Mouse (Mus musculus) c-Kit-negative CD71-positive TER-119-positive erythroid progenitor cells, embryonic 14.5 days (primary cell): ENCODE results near the gene Prkar1a.

Experiments used
- DNase-seq: peaks from one replicate; pipeline ENCODE4 v3.0.0-alpha.2; 2013; ENCODE audit warnings: low read depth, low spot score

Gene Prkar1a

DNA sequence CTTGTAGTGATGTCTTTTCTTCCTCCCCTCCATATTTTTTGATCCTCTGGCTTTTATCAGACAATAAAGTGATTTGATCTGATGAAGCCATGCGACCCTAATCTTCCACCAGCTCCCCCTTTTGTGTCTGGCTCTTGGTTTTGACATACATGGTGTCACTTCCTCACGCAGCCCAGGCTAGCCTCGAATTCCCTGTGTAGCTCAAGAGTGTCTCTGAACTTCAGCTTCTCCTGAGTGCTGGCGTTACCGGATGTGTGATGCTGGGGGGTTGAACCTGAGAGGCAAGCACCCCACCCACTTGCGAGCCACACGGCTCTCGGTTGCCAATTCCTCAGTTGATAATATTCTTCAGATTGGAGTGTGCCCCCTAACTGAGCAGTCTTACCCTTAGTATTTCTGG lies 23.2 kb downstream of the Prkar1a start:
- no peak for DNase-seq

GRCm38 (mm10) chr11:109672881-109673739 lies 23.9 kb downstream of the Prkar1a start:
- DNase-seq: no peak

- DNase-seq: no peak
Measured at GRCm38 (mm10) chr11:109673741-109674140, 24.5 kb downstream of the Prkar1a start.

DNA sequence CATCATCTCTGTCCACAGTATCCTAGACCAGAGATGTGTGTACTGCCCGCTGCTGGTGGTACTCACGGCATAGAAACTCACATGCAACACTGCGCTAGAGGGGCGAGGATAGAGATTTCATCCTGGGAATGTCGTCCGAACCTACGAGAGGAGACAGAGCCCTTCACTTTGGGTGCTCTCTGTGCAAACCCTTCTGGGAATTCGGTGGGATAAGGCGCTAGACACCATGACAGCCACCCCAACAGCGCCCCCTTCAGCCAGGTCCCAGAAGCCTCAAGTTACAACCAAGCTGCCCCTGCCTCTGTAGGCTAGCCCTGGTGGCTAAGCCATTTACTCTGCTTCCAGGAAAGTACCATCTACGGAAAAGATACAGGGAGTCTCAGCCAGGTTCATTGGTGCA lies 25.3 kb downstream of the Prkar1a start:
- no peak for DNase-seq

- no peak for DNase-seq
Measured at GRCm38 (mm10) chr11:109675208-109675607, 26.0 kb downstream of the Prkar1a start.

- DNase-seq: no peak
Measured at GRCm38 (mm10) chr11:109675771-109676170, 26.6 kb downstream of the Prkar1a start.

DNA sequence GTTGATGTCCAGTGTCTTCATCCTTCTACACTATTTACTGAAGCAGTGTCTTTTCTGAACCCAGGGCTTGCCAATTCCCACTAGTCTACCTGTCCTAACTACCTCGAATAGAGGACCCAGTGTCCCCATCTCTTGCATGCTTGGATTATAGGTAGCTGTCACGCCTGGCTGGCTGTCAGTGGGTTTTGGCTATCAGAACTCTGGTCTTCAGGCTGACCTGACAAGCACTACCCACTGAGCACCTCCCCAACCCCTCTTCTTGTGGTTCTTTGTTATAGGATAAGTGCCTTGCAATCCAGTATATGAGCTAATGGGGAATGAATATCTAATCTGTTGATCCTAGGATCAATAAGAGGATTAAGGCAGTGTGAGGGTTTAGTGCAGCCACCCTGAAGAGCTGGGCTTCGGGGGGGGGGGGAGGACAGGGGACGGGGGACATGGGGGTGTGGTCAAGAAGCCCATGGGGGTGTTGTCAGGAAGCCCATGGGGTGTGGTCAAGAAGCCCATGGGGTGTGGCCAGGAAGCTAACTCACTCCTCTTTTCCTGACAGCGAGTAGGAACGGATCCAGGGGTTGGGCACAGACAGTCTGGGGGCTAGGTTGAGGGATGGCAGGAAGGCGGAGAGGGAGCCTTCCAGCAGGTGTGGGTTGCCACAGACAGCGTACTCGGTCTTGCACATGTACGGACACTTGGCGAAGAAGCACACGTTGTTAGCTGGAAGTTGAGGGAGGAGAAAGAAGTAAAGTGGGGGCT lies 27.6 kb downstream of the Prkar1a start:
- no peak for DNase-seq

- DNase-seq: no peak
Measured at GRCm38 (mm10) chr11:109678291-109678690, 29.1 kb downstream of the Prkar1a start.

GRCm38 (mm10) chr11:109680934-109681333 lies 31.7 kb downstream of the Prkar1a start:
- no peak for DNase-seq

GRCm38 (mm10) chr11:109681556-109681955 lies 32.4 kb downstream of the Prkar1a start:
- DNase-seq: no peak

GRCm38 (mm10) chr11:109682221-109682620 lies 33.0 kb downstream of the Prkar1a start:
- no peak for DNase-seq

- DNase-seq: no peak
Measured at GRCm38 (mm10) chr11:109689539-109689938, 40.3 kb downstream of the Prkar1a start.

- no peak for DNase-seq
Measured at GRCm38 (mm10) chr11:109692737-109693136, 43.5 kb downstream of the Prkar1a start.

DNA sequence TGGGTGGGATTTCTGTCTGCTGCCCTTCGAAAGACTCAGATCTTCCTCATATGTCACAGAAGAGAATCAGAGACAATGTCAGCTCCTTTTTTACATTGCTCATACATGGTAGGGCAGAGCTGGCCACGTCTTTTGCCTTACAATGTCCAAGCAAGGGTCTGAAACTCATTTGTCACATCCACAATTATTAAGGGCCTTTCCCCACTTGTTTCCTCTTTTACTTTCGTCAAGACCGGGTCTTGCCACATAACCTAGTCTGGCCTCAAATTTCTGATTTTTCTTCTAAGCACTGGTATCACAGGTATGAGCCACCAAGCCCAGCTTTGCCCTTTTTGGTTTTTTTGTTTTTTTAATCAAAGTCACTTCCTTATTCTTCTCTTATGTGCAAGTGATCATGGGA lies 47.3 kb downstream of the Prkar1a start:
- DNase-seq: no peak

DNA sequence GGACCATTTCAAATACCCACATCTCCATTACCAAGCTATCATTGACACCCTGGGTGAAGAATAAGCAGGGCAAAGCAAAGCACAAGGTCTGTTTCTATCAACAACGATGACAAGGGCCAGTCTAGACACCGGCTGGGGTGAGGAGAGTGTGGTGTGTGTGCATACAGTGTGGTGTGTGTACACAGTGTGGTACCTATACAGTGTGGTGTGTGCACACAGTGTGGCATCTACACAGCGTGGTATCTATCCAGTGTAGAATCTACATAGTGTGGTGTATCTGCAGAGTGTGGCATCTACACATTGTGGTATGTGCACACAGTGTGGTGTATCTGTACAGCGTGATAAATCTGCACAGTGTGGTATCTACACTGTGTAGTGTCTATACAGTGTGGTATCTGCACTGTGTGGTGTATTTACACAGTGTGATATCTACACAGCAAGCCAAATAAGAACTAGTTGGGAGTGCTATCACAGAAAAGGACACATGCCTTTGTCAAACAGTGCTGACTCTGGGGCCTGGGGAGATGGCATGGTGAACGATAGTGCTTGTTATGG lies 48.0 kb downstream of the Prkar1a start:
- no peak for DNase-seq

- DNase-seq: no peak
Measured at GRCm38 (mm10) chr11:109698740-109699139, 49.5 kb downstream of the Prkar1a start.

DNA sequence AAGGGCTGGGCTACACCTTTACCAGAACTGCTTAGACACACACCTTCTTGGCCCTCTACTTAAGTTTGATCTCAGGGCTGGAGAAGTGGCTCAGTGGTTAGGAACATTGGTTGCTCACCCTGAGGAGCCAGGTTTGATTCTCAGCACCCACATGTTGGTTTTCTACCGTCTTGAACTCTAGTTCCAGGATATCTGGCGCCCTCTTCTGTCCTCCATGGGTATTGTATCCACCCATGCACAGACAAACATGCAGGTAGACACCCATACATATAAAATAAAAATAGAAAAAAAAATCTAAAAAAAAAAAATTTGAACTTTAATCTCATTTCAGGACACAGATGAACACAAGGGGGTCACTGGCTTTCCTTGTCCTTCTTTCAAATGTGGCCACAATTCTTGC lies 50.6 kb downstream of the Prkar1a start:
- DNase-seq: no peak

DNA sequence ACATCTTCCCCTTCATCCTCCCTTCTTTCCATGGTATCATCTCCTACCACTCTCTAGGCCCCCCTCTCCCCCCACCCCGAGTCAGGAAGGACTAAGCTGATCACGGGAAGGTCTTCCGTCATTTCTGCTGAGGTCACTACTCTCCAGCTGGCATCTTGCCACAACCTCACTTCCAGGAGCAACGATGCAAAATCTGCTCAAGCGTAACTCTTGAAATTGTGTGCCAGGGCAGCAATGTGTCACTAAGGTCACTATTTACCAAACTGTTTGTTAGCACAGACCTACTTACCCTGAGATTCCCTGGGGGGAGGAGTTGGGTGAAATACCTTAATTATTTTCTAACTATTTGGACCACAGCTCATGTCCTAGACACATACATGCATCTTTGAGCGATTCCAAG lies 51.6 kb downstream of the Prkar1a start:
- no peak for DNase-seq

- DNase-seq: no peak
Measured at GRCm38 (mm10) chr11:109702031-109702815, 53.0 kb downstream of the Prkar1a start.

GRCm38 (mm10) chr11:109703845-109704244 lies 54.6 kb downstream of the Prkar1a start:
- DNase-seq: no peak

DNA sequence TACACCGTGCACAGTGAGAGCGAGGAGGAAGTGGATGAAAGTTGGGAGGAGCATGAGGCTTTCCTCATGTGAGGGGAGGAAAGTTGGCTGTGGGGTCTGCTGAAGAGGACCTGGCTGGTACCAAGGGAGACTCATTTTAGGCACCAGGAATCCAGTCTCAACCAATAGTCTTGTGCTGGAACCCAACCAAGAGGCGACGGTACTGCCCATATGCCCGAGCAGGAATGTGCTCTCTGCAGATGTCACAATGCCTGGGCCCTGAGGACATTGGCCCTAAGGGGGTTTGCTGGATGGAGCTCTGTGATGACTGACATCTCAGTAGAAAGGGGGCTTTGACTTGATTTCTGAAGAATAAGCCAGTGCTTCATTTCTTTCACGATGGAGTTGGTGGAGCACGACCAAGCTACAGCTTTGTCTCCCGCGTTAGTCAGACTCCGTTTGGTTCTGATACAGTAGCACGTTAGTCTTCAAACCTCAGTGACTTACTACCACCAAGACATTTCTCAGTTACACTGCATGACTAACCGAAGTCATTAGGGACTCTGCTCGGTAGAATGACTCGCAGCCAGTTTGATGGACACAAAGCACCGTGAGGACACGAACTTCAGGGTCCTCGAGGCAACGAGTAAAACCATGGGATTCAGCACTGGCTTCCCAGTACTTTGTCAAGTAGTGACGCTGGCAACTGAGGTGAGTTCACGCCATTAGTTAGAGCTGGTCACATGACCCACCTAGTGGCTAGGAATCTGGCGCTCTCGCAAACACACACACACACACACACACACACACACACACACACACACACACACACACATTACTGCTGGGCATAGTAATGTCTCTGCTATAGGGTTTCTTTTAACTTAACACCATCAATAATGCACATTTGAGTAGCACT lies 55.4 kb downstream of the Prkar1a start:
- DNase-seq: no peak
